Mouse (Mus musculus): ENCODE results near the gene Nptxr. TPM values are rescaled to one million over a fixed set of nuclear protein-coding genes. Genes with fewer than 3 reads are reported as not detected.
A peak's percentile ranks its signal among the peaks of the same experiment; 100 is the strongest.

Nptxr gene
- polyA plus RNA-seq, 2 experiments, result 0.09 to 0.11 TPM

DNA sequence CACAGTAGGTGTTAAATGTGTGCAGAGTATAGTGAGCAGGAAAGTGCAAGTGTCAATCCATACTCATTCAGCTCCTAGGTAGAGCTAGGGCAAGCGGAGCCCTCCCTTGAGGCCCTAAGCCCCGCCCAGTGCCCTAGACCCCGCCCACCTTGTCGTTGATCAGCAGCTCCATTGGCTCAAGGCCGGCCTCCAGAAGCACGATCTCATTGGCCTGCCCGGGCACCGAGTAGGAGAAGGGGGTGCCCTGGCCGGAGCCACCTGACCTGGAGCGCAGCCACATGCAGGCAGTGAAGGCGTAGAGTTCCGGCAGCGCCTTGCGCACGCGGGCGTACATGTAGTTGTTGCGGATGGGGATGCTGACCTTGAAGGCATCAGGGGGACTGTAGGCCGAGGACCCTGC is 12.1 kb downstream of the Nptxr start:
- no peak for TF ChIP-seq EP300 (IDR thresholded peaks at IDR 0.05; ENCODE audit: low read depth)
- no peak for TF ChIP-seq CTCF (IDR thresholded peaks at IDR 0.05; ENCODE audit: low read depth)
- Histone ChIP-seq H3K4me3 (ENCODE audit: insufficient read depth in 1 of 2, low read depth in 2 of 2, low read length in 2 of 2) (no peak overlapping the region), H3K4me2 (ENCODE audit: low read depth) (no peak overlapping the region), H3K4me1 (replicated peaks; ENCODE audit: control insufficient read depth in 2 of 2, insufficient read depth in 2 of 2, low read length in 1 of 2) (no peaks in the 10 kb centered on the region), H3K27ac (no peak overlapping the region), H3K36me3 (replicated peaks; ENCODE audit: control insufficient read depth, insufficient read depth, low read depth) (no peaks in the 10 kb centered on the region), H3K9me3 (ENCODE audit: control insufficient read depth, low read length) (no peaks in the 10 kb centered on the region), H3K27me3 (ENCODE audit: control insufficient read depth, insufficient read depth, low read length) (no peaks in the 10 kb centered on the region; the same call in 1 of the 2 replicates), H3K9ac (replicated peaks) (no peak overlapping the region)
- WGBS (ENCODE audit: insufficient replicate concordance), result 29% methylated on average over 19 of the region's 19 CpGs
- DNase-seq (ENCODE audit: low read depth in 3 of 3, low spot score in 3 of 3) (no peak), ATAC-seq (ENCODE audit: insufficient read depth) (peak; percentile 18; the same call in 1 of the 2 replicates)

DNA sequence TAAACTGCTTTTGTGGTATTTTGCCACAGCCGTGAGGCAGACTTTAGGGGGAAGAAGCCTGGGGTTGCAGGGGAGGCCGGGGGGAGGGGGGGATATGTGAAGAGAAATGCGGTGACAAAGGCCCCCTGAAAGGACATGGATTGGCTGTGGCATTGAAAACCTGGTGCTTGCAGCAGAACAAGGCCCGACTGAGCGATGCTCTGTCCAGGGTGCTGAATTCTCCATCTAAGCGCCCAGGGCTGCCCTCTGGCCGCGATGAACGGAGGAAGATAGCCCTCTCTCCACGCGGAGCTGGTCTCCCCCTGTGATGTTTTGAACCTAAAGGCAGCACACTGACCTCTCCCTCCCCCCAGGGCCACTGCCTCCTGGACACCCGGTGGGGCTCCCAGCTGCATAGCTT is 13.1 kb downstream of the Nptxr start:
- no peaks in the 10 kb centered on the region for H3K9me3 ChIP-seq (ENCODE audit: control insufficient read depth, low read length)
- H3K27ac ChIP-seq, result no peak overlapping the region
- H3K4me2 ChIP-seq (ENCODE audit: low read depth), result no peak overlapping the region
- H3K36me3 ChIP-seq (replicated peaks; ENCODE audit: control insufficient read depth, insufficient read depth, low read depth), result no peaks in the 10 kb centered on the region
- ATAC-seq (ENCODE audit: insufficient read depth) (no peak), DNase-seq (ENCODE audit: low read depth in 3 of 3, low spot score in 3 of 3) (peak; percentile 30 to 38 (median 36))
- no peak overlapping the region for H3K4me3 ChIP-seq (ENCODE audit: insufficient read depth in 1 of 2, low read depth in 2 of 2, low read length in 2 of 2)
- WGBS (ENCODE audit: insufficient replicate concordance), result 2% methylated on average over 12 of the region's 12 CpGs
- H3K4me1 ChIP-seq (replicated peaks; ENCODE audit: control insufficient read depth in 2 of 2, insufficient read depth in 2 of 2, low read length in 1 of 2), result no peaks in the 10 kb centered on the region
- H3K9ac ChIP-seq (replicated peaks), result no peak overlapping the region
- TF ChIP-seq CTCF (IDR thresholded peaks at IDR 0.05; ENCODE audit: low read depth), result no peak
- TF ChIP-seq EP300 (IDR thresholded peaks at IDR 0.05; ENCODE audit: low read depth), result no peak
- H3K27me3 ChIP-seq (ENCODE audit: control insufficient read depth, insufficient read depth, low read length), result no peaks in the 10 kb centered on the region; the same call in 1 of the 2 replicates

DNA sequence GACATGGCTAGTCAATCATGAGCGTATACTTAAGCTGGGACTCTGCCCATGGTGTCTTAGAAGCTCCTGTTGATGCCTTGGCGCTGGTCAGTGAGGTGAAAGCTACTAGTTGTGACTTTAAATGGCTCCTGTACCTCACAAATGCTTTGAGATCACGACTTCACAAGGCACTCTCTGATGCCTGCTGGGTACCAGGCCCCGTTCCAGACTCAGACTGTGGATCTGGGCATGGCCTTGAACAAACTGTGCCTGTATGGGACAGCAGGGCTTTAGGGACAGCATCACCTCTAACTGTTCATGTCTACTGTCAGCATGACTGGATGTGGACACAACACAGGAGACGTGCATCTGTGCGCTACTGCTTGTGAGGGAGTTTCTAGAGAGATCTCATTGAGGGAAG is 13.7 kb downstream of the Nptxr start:
- TF ChIP-seq CTCF (IDR thresholded peaks at IDR 0.05; ENCODE audit: low read depth) (no peak), EP300 (IDR thresholded peaks at IDR 0.05; ENCODE audit: low read depth) (no peak)
- no peaks in the 10 kb centered on the region for H3K36me3 ChIP-seq (replicated peaks; ENCODE audit: control insufficient read depth, insufficient read depth, low read depth)
- H3K27ac ChIP-seq, result no peak overlapping the region
- 57% methylated on average over 6 of the region's 6 CpGs for WGBS (ENCODE audit: insufficient replicate concordance)
- no peak overlapping the region for H3K9ac ChIP-seq (replicated peaks)
- no peak overlapping the region for H3K4me3 ChIP-seq (ENCODE audit: insufficient read depth in 1 of 2, low read depth in 2 of 2, low read length in 2 of 2)
- no peaks in the 10 kb centered on the region; the same call in none of the 2 replicates for H3K27me3 ChIP-seq (ENCODE audit: control insufficient read depth, insufficient read depth, low read length)
- ATAC-seq (ENCODE audit: insufficient read depth), result no peak
- H3K4me1 ChIP-seq (replicated peaks; ENCODE audit: control insufficient read depth in 2 of 2, insufficient read depth in 2 of 2, low read length in 1 of 2), result no peaks in the 10 kb centered on the region
- no peaks in the 10 kb centered on the region for H3K9me3 ChIP-seq (ENCODE audit: control insufficient read depth, low read length)
- DNase-seq (ENCODE audit: low read depth in 3 of 3, low spot score in 3 of 3), result no peak
- no peak overlapping the region for H3K4me2 ChIP-seq (ENCODE audit: low read depth)

DNA sequence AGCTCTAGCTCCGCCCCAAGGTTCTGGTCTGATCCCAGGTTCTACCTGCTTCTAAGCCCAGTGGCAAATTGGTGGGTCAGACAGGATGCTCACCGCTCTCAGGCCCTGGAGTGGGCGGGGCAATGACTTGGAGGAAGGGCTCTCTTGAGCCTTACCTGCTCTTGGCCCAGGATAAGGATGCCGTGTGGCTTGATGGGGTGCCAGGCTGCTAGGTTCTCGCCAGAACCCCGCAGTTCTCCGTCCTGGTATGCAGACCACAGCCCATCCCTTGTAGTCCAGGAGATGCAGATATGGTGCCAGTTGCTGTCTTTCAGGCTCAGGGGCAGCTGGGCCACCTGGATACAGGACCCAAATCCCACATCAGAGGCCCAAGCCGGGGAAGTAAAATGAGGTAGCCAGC is 14.5 kb downstream of the Nptxr start:
- H3K9me3 ChIP-seq (ENCODE audit: control insufficient read depth, low read length), result no peaks in the 10 kb centered on the region
- no peak for ATAC-seq (ENCODE audit: insufficient read depth)
- no peaks in the 10 kb centered on the region; the same call in none of the 2 replicates for H3K27me3 ChIP-seq (ENCODE audit: control insufficient read depth, insufficient read depth, low read length)
- no peak overlapping the region for H3K9ac ChIP-seq (replicated peaks)
- no peaks in the 10 kb centered on the region for H3K36me3 ChIP-seq (replicated peaks; ENCODE audit: control insufficient read depth, insufficient read depth, low read depth)
- no peak overlapping the region for H3K4me2 ChIP-seq (ENCODE audit: low read depth)
- no peak overlapping the region for H3K27ac ChIP-seq
- H3K4me3 ChIP-seq (ENCODE audit: insufficient read depth in 1 of 2, low read depth in 2 of 2, low read length in 2 of 2), result no peak overlapping the region
- no peaks in the 10 kb centered on the region for H3K4me1 ChIP-seq (replicated peaks; ENCODE audit: control insufficient read depth in 2 of 2, insufficient read depth in 2 of 2, low read length in 1 of 2)
- TF ChIP-seq CTCF (IDR thresholded peaks at IDR 0.05; ENCODE audit: low read depth) (no peak), EP300 (IDR thresholded peaks at IDR 0.05; ENCODE audit: low read depth) (no peak)
- WGBS (ENCODE audit: insufficient replicate concordance), result 30% methylated on average over 8 of the region's 8 CpGs
- no peak for DNase-seq (ENCODE audit: low read depth in 3 of 3, low spot score in 3 of 3)

DNA sequence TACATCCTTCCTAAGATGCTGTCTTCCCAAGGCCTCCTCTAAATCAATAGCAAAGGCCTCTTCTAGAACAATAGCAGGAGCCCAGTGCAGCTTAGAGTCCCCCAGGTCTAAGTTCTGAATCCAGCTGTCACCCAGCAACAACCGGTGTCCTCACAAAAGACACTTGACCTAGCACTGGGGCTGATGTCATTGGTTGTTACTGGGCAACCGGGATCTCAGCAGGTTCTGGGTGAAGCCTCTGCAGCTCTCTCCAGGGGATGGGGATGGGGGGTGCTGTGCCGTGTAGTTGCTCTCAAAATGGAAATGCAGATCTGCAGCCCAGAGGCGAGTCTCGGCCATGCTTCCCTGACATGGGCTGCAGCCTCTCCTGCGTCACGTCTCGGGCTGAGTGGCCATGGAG is 16.8 kb downstream of the Nptxr start:
- no peaks in the 10 kb centered on the region for H3K4me1 ChIP-seq (replicated peaks; ENCODE audit: control insufficient read depth in 2 of 2, insufficient read depth in 2 of 2, low read length in 1 of 2)
- no peaks in the 10 kb centered on the region for H3K9me3 ChIP-seq (ENCODE audit: control insufficient read depth, low read length)
- no peak for DNase-seq (ENCODE audit: low read depth in 3 of 3, low spot score in 3 of 3)
- no peak overlapping the region for H3K4me2 ChIP-seq (ENCODE audit: low read depth)
- no peaks in the 10 kb centered on the region; the same call in 1 of the 2 replicates for H3K27me3 ChIP-seq (ENCODE audit: control insufficient read depth, insufficient read depth, low read length)
- no peak overlapping the region for H3K4me3 ChIP-seq (ENCODE audit: insufficient read depth in 1 of 2, low read depth in 2 of 2, low read length in 2 of 2)
- H3K9ac ChIP-seq (replicated peaks), result no peak overlapping the region
- 54% methylated on average over 8 of the region's 8 CpGs for WGBS (ENCODE audit: insufficient replicate concordance)
- no peak for TF ChIP-seq CTCF (IDR thresholded peaks at IDR 0.05; ENCODE audit: low read depth)
- no peak for TF ChIP-seq EP300 (IDR thresholded peaks at IDR 0.05; ENCODE audit: low read depth)
- no peak for ATAC-seq (ENCODE audit: insufficient read depth)
- H3K36me3 ChIP-seq (replicated peaks; ENCODE audit: control insufficient read depth, insufficient read depth, low read depth), result no peaks in the 10 kb centered on the region
- no peak overlapping the region for H3K27ac ChIP-seq
